Mouse (Mus musculus) hindbrain, embryonic 15.5 days (tissue): ENCODE results near the gene Zbed3. TPM values are rescaled to one million over a fixed set of nuclear protein-coding genes. Genes with fewer than 3 reads are reported as not detected.

Source experiments
- ATAC-seq: fragments of 200-750 bp; cut with Nextera tagmentation; 2 replicates; pipeline ENCODE4 v1.8.0; 2017; ENCODE audit warnings: low read depth, moderate number of reproducible peaks, moderate TSS enrichment; ENCODE audit not compliant: low FRiP score
- H3K27ac ChIP-seq: fragments of 300-500 bp; sonication (generic); replicated peaks from 2 replicates; pipeline ENCODE4 v1.5.1; 2015; ENCODE audit warnings: mild to moderate bottlenecking, inconsistent platforms
- H3K27me3 ChIP-seq: fragments of 300-500 bp; sonication (generic); 2 replicates; pipeline ENCODE4 v1.6.1; 2015; ENCODE audit warnings: control low read depth, inconsistent platforms
- H3K36me3 ChIP-seq: fragments of 300-500 bp; sonication (generic); 2 replicates; pipeline ENCODE4 v1.6.1; 2015; ENCODE audit warnings: control low read depth, inconsistent platforms
- H3K4me1 ChIP-seq: fragments of 300-500 bp; sonication (generic); replicated peaks from 2 replicates; pipeline ENCODE4 v1.6.1; 2015; ENCODE audit warnings: control low read depth, inconsistent platforms
- H3K4me2 ChIP-seq: fragments of 300-500 bp; sonication (generic); 2 replicates; pipeline ENCODE4 v1.6.1; 2015; ENCODE audit warnings: moderate library complexity, mild to moderate bottlenecking, inconsistent platforms
- H3K4me3 ChIP-seq: fragments of 300-500 bp; sonication (generic); 2 replicates; pipeline ENCODE4 v1.5.1; 2015; ENCODE audit warnings: mild to moderate bottlenecking, inconsistent platforms
- H3K9ac ChIP-seq: fragments of 300-500 bp; sonication (generic); 2 replicates; pipeline ENCODE4 v1.6.1; 2015; ENCODE audit warnings: inconsistent platforms
- H3K9me3 ChIP-seq: fragments of 300-500 bp; sonication (generic); 2 replicates; pipeline ENCODE4 v1.6.1; 2016; ENCODE audit warnings: control low read depth, inconsistent platforms
- WGBS: fragments of 180-500 bp; shearing (Covaris S2); methylation state at CpG from one replicate; pipeline ENCODE4 v1.1.7; 2015; 5-methylcytosine and 5-hydroxymethylcytosine counted together
- polyA plus RNA-seq: library from polyadenylated mRNA; unstranded; fragments of >200 nt; fragmentation: Nextera tagmentation; extraction: Ambion mirVana; gene quantifications from 2 replicates; pipeline ENCODE4 v1.2.1, GENCODE M21; 2015

The Zbed3 gene
- polyA plus RNA-seq, result 35.6 and 39.3 TPM in 2 replicates

- H3K4me3 ChIP-seq, result peak within 1 kb of the TSS; percentile 82
- H3K27ac ChIP-seq, result peak within 1 kb of the TSS; percentile 98
- H3K36me3 ChIP-seq, result no peaks in the 10 kb centered on the region
- peaks cover 25% of the 10 kb centered on the region for H3K4me1 ChIP-seq
- H3K9ac ChIP-seq, result peak within 1 kb of the TSS; percentile 95
- WGBS, result 93% methylated on average over 6 of the region's 6 CpGs
- H3K27me3 ChIP-seq, result no peaks in the 10 kb centered on the region
- no peak for ATAC-seq
- peak within 1 kb of the TSS; percentile 71 for H3K4me2 ChIP-seq
- H3K9me3 ChIP-seq, result no peaks in the 10 kb centered on the region
These were observed at the start of gene Zbed3 for GRCm38 (mm10) chr13:95323400-95323799. Gene Zbed3 (plus strand): TSS chr13:95323612.

GRCm38 (mm10) chr13:95278426-95279025 lies 44.9 kb upstream of the Zbed3 start:
- H3K36me3 ChIP-seq, result no peaks in the 10 kb centered on the region
- no peak for ATAC-seq
- no peak overlapping the region for H3K27ac ChIP-seq
- H3K4me2 ChIP-seq, result no peak overlapping the region
- H3K27me3 ChIP-seq, result no peaks in the 10 kb centered on the region
- no peaks in the 10 kb centered on the region for H3K4me1 ChIP-seq
- H3K4me3 ChIP-seq, result no peak overlapping the region
- WGBS, result 80% methylated on average over 4 of the region's 4 CpGs
- H3K9me3 ChIP-seq, result no peaks in the 10 kb centered on the region
- no peak overlapping the region for H3K9ac ChIP-seq

GRCm38 (mm10) chr13:95281740-95282673 lies 41.4 kb upstream of the Zbed3 start:
- Histone ChIP-seq H3K9me3 (no peaks in the 10 kb centered on the region), H3K4me3 (no peak overlapping the region), H3K27ac (no peak overlapping the region), H3K4me2 (no peak overlapping the region), H3K27me3 (no peaks in the 10 kb centered on the region), H3K9ac (no peak overlapping the region), H3K36me3 (no peaks in the 10 kb centered on the region), H3K4me1 (no peaks in the 10 kb centered on the region)
- 35% methylated on average over 6 of the region's 7 CpGs for WGBS
- no peak for ATAC-seq

DNA sequence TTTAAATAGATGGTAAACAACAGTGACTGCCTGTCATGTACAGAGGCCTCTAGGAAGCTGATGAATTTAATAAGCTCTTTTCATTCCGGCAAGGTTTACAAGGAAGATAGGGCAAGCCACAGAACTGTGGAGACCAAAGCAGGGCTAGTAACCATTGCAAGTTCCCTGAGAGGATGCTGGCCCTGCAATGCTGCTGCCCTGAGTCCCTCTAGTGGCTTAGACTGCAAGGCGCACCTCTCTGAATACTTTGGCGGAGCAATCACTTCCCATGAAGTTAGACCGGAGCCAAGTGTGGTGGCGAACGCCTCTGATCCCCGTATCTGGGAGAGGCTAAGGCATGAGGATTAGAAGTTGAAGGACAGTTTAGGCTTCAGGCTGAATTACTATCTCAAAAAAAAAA lies 36.4 kb upstream of the Zbed3 start:
- ATAC-seq, result peak; percentile 84
- Histone ChIP-seq H3K4me2 (no peak overlapping the region), H3K4me1 (no peaks in the 10 kb centered on the region), H3K27me3 (0 out of 2 replicates have a peak, but pooled peaks cover 5% of the 10 kb centered on the region), H3K27ac (no peak overlapping the region), H3K9me3 (no peaks in the 10 kb centered on the region), H3K36me3 (no peaks in the 10 kb centered on the region), H3K9ac (no peak overlapping the region), H3K4me3 (no peak overlapping the region)
- 5% methylated on average over 7 of the region's 7 CpGs for WGBS

DNA sequence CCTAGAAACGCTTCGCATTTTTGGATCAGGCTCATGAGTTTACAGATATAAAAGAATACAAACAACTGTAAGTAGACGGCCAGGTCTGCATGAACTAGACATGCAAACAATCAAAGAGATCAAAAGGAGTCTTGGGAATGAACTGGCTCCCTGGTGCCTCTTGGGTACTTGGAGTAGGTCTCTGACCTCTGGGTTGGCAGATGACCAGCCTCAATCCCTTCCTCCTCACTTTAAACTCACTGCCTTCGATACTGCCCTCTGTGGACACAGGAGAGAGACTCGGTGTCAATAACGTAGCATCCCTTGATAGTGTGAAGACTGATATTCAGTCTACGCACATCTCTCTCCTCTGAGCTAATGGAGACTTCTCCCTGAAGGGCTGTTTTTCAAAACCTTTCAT lies 35.4 kb upstream of the Zbed3 start:
- no peak for ATAC-seq
- 72% methylated on average over 7 of the region's 7 CpGs for WGBS
- Histone ChIP-seq H3K9me3 (no peaks in the 10 kb centered on the region), H3K27me3 (0 out of 2 replicates have a peak, but pooled peaks cover 5% of the 10 kb centered on the region), H3K4me3 (no peak overlapping the region), H3K27ac (no peak overlapping the region), H3K36me3 (no peaks in the 10 kb centered on the region), H3K4me2 (no peak overlapping the region), H3K9ac (no peak overlapping the region), H3K4me1 (no peaks in the 10 kb centered on the region)

DNA sequence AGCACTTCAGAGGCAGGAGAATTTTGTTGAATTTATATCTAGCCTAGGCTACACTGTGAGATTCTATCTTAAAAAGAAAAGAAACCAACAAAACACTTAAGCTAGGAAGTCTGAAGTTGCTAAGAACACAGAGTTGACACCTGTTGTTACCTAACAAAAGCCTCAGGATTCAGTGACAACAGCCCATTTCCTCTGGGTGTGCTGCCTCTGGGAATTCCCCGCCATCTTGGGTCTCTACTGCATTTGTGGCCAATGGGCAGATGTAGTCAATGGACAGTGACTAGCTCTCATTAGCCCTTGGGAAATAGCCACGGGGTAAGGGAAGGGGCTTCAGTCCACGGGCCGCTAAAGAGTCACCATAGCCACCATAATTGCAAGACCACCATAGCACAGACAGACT lies 31.4 kb upstream of the Zbed3 start:
- Histone ChIP-seq H3K9ac (no peak overlapping the region), H3K9me3 (no peaks in the 10 kb centered on the region), H3K27me3 (0 out of 2 replicates have a peak, but pooled peaks cover 5% of the 10 kb centered on the region), H3K36me3 (no peaks in the 10 kb centered on the region), H3K4me3 (no peak overlapping the region), H3K4me2 (no peak overlapping the region), H3K4me1 (no peaks in the 10 kb centered on the region), H3K27ac (no peak overlapping the region)
- no peak for ATAC-seq
- WGBS, result 38% methylated on average over 4 of the region's 4 CpGs

DNA sequence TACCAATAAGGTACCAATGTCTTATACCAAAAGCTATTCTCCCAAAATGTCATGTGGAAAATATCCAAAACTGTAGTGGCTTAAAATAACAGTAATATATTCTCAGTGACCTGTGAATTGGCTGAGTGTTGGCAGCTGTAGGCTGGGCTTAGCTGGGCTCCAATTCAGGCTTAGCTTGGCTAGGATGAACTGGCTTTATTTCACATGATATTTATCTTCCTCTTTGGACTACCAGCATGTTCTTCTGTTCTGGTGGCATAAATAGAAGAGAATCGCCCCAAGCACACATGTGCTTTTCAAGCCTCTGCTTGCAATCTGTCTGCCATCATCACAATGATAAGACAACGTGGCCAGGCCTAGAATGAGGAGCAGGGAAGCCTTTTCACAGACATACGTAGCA lies 23.5 kb upstream of the Zbed3 start:
- H3K27me3 ChIP-seq, result no peaks in the 10 kb centered on the region
- H3K4me2 ChIP-seq, result no peak overlapping the region
- H3K4me1 ChIP-seq, result no peaks in the 10 kb centered on the region
- no peak overlapping the region for H3K27ac ChIP-seq
- H3K9ac ChIP-seq, result no peak overlapping the region
- no peak overlapping the region for H3K4me3 ChIP-seq
- H3K9me3 ChIP-seq, result no peaks in the 10 kb centered on the region
- ATAC-seq, result no peak
- no peaks in the 10 kb centered on the region for H3K36me3 ChIP-seq
- 70% methylated on average over 3 of the region's 3 CpGs for WGBS

DNA sequence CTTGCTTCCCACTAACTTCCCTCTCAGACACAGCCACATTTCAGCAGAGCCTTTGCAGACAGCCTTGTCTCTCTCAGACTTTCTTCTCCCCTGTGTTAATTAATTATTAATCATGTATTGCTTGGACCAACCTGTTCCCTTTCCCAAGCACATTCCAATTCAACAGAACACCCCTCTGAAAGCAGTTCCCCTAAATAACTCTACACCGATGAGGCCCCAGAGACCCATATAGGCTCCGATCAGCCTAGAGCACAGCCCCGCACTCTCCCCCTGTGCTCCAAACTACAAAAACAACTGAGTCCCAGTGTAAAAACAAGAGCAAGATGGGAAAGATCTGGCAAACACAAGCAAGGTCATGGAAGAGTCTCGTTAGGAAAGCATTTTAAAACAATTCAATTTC lies 16.8 kb upstream of the Zbed3 start:
- Histone ChIP-seq H3K4me2 (no peak overlapping the region), H3K4me1 (no peaks in the 10 kb centered on the region), H3K36me3 (no peaks in the 10 kb centered on the region), H3K27ac (no peak overlapping the region), H3K4me3 (no peak overlapping the region), H3K9me3 (no peaks in the 10 kb centered on the region), H3K9ac (no peak overlapping the region), H3K27me3 (no peaks in the 10 kb centered on the region)
- WGBS, result 64% methylated on average over 4 of the region's 4 CpGs
- ATAC-seq, result no peak

DNA sequence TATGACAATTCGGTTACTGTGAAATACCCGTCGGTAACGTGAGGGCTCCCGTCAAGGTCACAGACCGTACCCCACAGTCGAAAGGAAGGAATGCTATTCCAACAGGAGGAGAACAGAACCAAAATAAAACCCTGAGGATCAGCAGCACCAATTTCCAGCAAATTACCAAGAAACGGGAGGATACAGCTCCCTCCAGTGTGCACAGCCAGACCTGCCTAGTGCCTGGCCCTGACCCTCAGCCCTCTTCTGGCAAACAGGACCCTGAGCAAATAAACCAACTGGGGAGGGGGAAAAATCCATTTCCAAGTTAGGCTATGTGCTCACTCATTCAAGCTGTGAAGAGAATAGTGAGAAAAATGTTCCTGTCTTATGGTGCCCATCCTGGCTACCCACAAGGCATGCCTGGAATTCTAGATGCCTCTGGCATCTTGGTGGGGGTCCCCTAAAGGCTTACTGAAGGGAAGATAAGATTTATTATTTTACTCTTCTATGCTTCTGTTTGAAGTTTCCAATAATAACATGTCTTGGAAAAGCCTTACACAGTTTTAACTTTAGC lies 16.2 kb upstream of the Zbed3 start:
- H3K9me3 ChIP-seq, result no peaks in the 10 kb centered on the region

DNA sequence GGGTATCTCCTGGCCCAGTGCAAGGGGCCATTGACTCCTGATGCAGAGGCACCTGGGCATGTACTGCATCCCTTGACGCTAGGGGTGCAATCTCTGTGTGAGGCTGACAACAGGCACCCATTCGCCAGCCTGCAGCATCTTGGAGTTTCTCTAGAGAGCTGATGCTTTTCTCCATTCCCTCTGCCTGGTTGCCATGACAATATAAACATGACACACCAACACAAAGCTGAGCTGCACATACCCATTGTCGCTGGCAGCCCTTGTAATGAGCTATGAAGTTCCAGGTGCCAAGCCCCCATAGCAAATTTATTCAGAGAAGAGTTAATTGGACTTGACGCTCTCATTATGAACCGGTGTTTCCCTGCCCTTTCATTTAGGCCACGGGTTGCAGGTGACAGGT lies 11.4 kb upstream of the Zbed3 start:
- no peaks in the 10 kb centered on the region for H3K9me3 ChIP-seq
- H3K4me3 ChIP-seq, result no peak overlapping the region
- H3K36me3 ChIP-seq, result no peaks in the 10 kb centered on the region
- no peaks in the 10 kb centered on the region for H3K27me3 ChIP-seq
- H3K4me1 ChIP-seq, result no peaks in the 10 kb centered on the region
- H3K27ac ChIP-seq, result no peak overlapping the region
- WGBS, result 49% methylated on average over 6 of the region's 6 CpGs
- ATAC-seq, result no peak
- no peak overlapping the region for H3K4me2 ChIP-seq
- no peak overlapping the region for H3K9ac ChIP-seq

More for the DNA sequence above, 16.2 kb upstream of the Zbed3 start:
- Histone ChIP-seq H3K27ac (no peak overlapping the region), H3K27me3 (no peaks in the 10 kb centered on the region), H3K36me3 (no peaks in the 10 kb centered on the region), H3K4me3 (no peak overlapping the region), H3K9ac (no peak overlapping the region), H3K4me1 (no peaks in the 10 kb centered on the region), H3K4me2 (no peak overlapping the region)
- 83% methylated on average over 8 of the region's 8 CpGs for WGBS
- ATAC-seq, result no peak

- H3K27me3 ChIP-seq, result no peaks in the 10 kb centered on the region
- no peaks in the 10 kb centered on the region for H3K36me3 ChIP-seq
- WGBS, result 79% methylated on average over 6 of the region's 6 CpGs
- ATAC-seq, result no peak
- no peak overlapping the region for H3K4me3 ChIP-seq
- no peak overlapping the region for H3K4me2 ChIP-seq
- no peaks in the 10 kb centered on the region for H3K9me3 ChIP-seq
- no peak overlapping the region for H3K27ac ChIP-seq
- no peaks in the 10 kb centered on the region for H3K4me1 ChIP-seq
- no peak overlapping the region for H3K9ac ChIP-seq
These were observed 4.3 kb upstream of the Zbed3 start for GRCm38 (mm10) chr13:95319153-95319552.

- ATAC-seq, result no peak
- 39% methylated on average over 4 of the region's 4 CpGs for WGBS
- Histone ChIP-seq H3K4me3 (no peak overlapping the region), H3K36me3 (no peaks in the 10 kb centered on the region), H3K4me2 (no peak overlapping the region), H3K27me3 (no peaks in the 10 kb centered on the region), H3K27ac (no peak overlapping the region), H3K9ac (no peak overlapping the region), H3K9me3 (no peaks in the 10 kb centered on the region), H3K4me1 (no peaks in the 10 kb centered on the region)
These were observed 3.0 kb upstream of the Zbed3 start for GRCm38 (mm10) chr13:95320451-95320850.
